Mouse (Mus musculus) splenic B cell, adult 2 months (primary cell): ENCODE measurements around the gene Wdr17.
"Not testable (repeated sequence)": the region's sequence is repeated elsewhere in the genome, so short reads cannot be mapped to it uniquely, and the experiment has no call there.

Experiments used
- DNase-seq: peaks from one replicate; pipeline ENCODE4 v3.0.0-alpha.2; 2011; ENCODE audit warnings: low read depth, low spot score
- H3K27me3 ChIP-seq: 2 replicates; pipeline ENCODE4 v1.6.1; 2012; ENCODE audit warnings: mild to moderate bottlenecking, low read length, moderate library complexity, mixed read lengths; ENCODE audit not compliant: control insufficient read depth, poor library complexity, insufficient read depth, severe bottlenecking
- H3K36me3 ChIP-seq: 2 replicates; pipeline ENCODE4 v1.6.1; 2012; ENCODE audit warnings: mild to moderate bottlenecking, low read length, moderate library complexity, mixed read lengths; ENCODE audit not compliant: control insufficient read depth, poor library complexity, insufficient read depth, severe bottlenecking

The Wdr17 gene

GRCm38 (mm10) chr8:54724668-54725035, 162.3 kb downstream of the Wdr17 start:
- DNase-seq = no peak
- no peaks in the 10 kb centered on the region; the same call in 1 of the 2 replicates for H3K27me3 ChIP-seq

GRCm38 (mm10) chr8:54723976-54724667, 162.9 kb downstream of the Wdr17 start:
- peak; percentile 19 for DNase-seq
- H3K27me3 ChIP-seq = no peaks in the 10 kb centered on the region; the same call in 1 of the 2 replicates
- H3K36me3 ChIP-seq = no peaks in the 10 kb centered on the region

More at GRCm38 (mm10) chr8:54724668-54725035, 162.3 kb downstream of the Wdr17 start:
- H3K36me3 ChIP-seq = no peaks in the 10 kb centered on the region

GRCm38 (mm10) chr8:54718515-54718914, 168.5 kb downstream of the Wdr17 start:
- Histone ChIP-seq H3K36me3 (no peaks in the 10 kb centered on the region), H3K27me3 (no peaks in the 10 kb centered on the region)
- no peak for DNase-seq

- no peaks in the 10 kb centered on the region for H3K36me3 ChIP-seq
- peak; percentile 13 for DNase-seq
- H3K27me3 ChIP-seq = no peaks in the 10 kb centered on the region
These were observed 181.2 kb downstream of the Wdr17 start for GRCm38 (mm10) chr8:54705743-54706142.

GRCm38 (mm10) chr8:54671806-54672205, 215.2 kb downstream of the Wdr17 start:
- no peaks in the 10 kb centered on the region for H3K36me3 ChIP-seq
- no peak for DNase-seq
- no peaks in the 10 kb centered on the region; the same call in 1 of the 2 replicates for H3K27me3 ChIP-seq

GRCm38 (mm10) chr8:54667756-54668155, 219.2 kb downstream of the Wdr17 start:
- H3K36me3 ChIP-seq = no peaks in the 10 kb centered on the region
- DNase-seq = no peak
- H3K27me3 ChIP-seq = no peaks in the 10 kb centered on the region; the same call in 1 of the 2 replicates

GRCm38 (mm10) chr8:54660675-54661074, 226.3 kb downstream of the Wdr17 start:
- Histone ChIP-seq H3K27me3 (no peaks in the 10 kb centered on the region), H3K36me3 (no peaks in the 10 kb centered on the region)
- peak; percentile 49 for DNase-seq

GRCm38 (mm10) chr8:54659703-54660102, 227.3 kb downstream of the Wdr17 start:
- no peaks in the 10 kb centered on the region for H3K27me3 ChIP-seq
- no peaks in the 10 kb centered on the region for H3K36me3 ChIP-seq
- no peak for DNase-seq

GRCm38 (mm10) chr8:54638634-54639033, 248.3 kb downstream of the Wdr17 start:
- H3K27me3 ChIP-seq = no peaks in the 10 kb centered on the region
- DNase-seq = no peak
- no peaks in the 10 kb centered on the region for H3K36me3 ChIP-seq

GRCm38 (mm10) chr8:54616710-54617109, 270.3 kb downstream of the Wdr17 start:
- not testable (repeated sequence) for H3K27me3 ChIP-seq, H3K36me3 ChIP-seq, DNase-seq

- H3K27me3 ChIP-seq = no peaks in the 10 kb centered on the region
- no peaks in the 10 kb centered on the region for H3K36me3 ChIP-seq
- DNase-seq = no peak
These were observed 276.7 kb downstream of the Wdr17 start for GRCm38 (mm10) chr8:54610238-54610637.

- no peak for DNase-seq
- Histone ChIP-seq H3K27me3 (no peaks in the 10 kb centered on the region), H3K36me3 (no peaks in the 10 kb centered on the region)
These were observed 277.6 kb downstream of the Wdr17 start for GRCm38 (mm10) chr8:54609336-54609735.

GRCm38 (mm10) chr8:54603440-54603839, 283.5 kb downstream of the Wdr17 start:
- no peak for DNase-seq
- no peaks in the 10 kb centered on the region for H3K36me3 ChIP-seq

GRCm38 (mm10) chr8:54600671-54601251, 286.2 kb downstream of the Wdr17 start, which contains the start of gene Spata4:
Gene Spata4 (plus strand): TSS chr8:54600781.
- Histone ChIP-seq H3K27me3 (no peaks in the 10 kb centered on the region), H3K36me3 (no peaks in the 10 kb centered on the region)
- no peak for DNase-seq

More at GRCm38 (mm10) chr8:54603440-54603839, 283.5 kb downstream of the Wdr17 start:
- no peaks in the 10 kb centered on the region for H3K27me3 ChIP-seq

GRCm38 (mm10) chr8:54597386-54597785, 289.6 kb downstream of the Wdr17 start:
- no peaks in the 10 kb centered on the region for H3K36me3 ChIP-seq
- no peak for DNase-seq
- H3K27me3 ChIP-seq = no peaks in the 10 kb centered on the region
